Mouse (Mus musculus) hematopoietic stem cell, adult 5-6 weeks (primary cell): ENCODE measurements around the gene Hoxb7. TPM values are rescaled to one million over a fixed set of nuclear protein-coding genes. Genes with fewer than 3 reads are reported as not detected.
A peak's percentile ranks its signal among the peaks of the same experiment; 100 is the strongest.

Experiments
- ATAC-seq, 2 experiments: fragments of 125-278 bp in 1 of 2; replicated peaks in 1 of 2; 2 replicates each; pipeline ENCODE4 v1.8.0; 2016 to 2017; ENCODE audit warnings: inconsistent platforms in 2 of 2, mild to moderate bottlenecking in 2 of 2, moderate number of reproducible peaks in 2 of 2, low read depth in 1 of 2, moderate TSS enrichment in 1 of 2; ENCODE audit not compliant: low FRiP score in 2 of 2, poor library complexity in 2 of 2, severe bottlenecking in 2 of 2, insufficient read depth in 1 of 2, low TSS enrichment in 1 of 2
- total RNA-seq: library from RNA; stranded (forward); fragments of 172-1452, 232-1000 nt; gene quantifications from 2 replicates; pipeline ENCODE4 v1.2.3, GENCODE M21; 2017

Hoxb7 gene
- total RNA-seq, 1 experiment from 2014 or later: not detected

DNA sequence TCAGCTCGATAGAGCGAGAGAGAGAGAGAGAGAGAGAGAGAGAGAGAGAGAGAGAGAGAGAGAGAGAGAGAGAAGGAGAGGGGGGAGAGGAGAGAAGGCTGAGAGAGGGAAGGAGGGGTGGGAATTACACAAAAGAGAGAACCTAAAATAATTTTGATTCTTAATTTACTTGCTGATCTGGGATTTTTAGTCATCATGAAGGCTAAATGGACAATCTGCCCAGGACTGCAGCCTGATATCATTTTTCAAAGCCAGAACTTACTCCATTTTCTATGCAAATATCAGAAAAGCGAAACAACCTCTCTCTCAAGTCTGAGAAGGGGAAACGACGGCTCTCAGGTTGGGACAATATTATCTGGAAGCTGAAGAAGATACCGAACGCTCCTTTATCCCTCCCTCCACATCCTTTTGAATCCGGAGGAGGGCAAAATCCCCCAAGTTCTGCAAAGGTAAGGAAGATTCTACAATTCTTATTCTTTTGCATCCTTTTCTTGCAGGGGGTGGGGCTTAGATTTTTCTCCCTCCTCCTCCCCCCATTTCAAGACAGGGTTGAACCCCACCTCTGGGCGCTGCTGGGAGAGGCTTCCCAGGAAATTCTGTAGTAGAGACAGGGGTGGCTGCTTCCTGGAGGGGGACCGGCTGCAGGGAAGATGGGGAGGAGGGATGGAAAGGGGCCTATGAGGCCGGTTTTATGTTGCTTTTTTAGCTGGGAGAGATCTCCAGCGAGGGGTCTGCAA lies 6.3 kb downstream of the Hoxb7 start:
- no peak for ATAC-seq

DNA sequence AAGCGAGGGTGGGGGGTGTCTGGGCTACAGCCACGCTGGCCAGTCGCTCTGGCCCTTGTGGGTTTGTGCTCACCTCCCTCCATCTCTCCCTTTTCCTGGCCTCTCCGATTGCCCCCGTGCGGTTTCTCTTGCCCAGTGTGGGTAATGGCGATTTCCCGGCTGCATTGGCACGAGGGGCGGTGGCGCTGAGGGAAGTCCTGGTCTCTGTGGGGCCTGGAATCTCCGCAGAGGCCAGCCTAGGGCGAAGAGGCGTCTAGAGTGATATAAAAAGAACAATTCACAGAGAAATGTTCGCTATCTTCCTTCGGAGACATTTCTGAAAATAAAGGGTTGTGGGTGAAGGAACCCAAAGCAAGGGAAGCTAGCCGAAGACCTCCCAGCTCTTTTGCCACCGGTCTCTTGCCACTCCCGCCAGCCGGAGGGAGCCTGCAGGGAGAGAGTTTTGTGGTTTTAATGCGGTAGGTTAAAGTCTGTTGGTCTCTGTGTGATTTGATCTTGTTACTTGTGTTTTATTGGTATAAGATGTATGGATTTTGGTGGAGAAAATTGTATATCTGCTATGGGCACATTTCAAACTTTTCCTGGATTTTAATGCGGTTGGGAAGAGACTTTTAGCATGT lies 7.0 kb downstream of the Hoxb7 start:
- no peak for ATAC-seq

DNA sequence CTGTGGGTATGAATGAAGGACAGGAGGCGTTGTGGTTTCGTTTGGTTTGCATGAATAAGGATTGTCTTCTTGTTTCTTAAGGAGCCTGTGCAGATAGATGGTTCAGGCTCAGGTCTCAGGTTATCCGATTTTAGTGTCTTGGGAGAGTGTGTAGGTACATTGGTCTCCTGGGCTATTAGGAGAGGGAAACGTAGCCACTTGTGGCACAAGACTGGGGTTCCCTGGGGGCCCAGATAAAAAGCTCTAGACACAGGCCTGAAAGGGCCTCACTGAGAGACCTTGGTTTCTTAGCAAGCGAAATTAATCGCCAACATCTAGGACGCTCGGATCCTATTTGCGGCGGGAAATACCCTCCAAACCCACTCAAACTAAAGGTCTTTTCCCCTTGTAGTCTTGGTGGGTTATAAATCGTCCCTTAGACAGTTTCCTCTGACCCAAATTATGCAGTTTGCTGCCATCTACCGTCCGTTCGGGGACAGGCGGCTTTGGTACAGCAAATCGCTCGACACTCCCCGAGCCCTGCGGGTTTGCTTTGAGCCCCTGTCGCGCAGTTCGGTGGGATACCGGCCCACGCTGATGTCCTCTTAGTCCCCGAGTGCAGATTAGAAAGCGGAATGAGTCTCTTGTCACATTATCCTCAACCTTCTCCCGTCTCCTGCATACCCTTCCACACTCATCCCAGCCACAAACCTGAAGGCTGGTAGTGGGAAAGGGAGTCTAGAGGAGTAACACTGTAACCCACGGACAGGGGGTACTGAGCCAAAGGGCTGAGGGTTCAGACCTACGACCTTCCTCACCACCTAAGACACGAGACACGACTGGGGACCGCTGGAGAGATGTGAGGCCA lies 8.0 kb downstream of the Hoxb7 start:
- peak; percentile 77 to 81 for ATAC-seq

DNA sequence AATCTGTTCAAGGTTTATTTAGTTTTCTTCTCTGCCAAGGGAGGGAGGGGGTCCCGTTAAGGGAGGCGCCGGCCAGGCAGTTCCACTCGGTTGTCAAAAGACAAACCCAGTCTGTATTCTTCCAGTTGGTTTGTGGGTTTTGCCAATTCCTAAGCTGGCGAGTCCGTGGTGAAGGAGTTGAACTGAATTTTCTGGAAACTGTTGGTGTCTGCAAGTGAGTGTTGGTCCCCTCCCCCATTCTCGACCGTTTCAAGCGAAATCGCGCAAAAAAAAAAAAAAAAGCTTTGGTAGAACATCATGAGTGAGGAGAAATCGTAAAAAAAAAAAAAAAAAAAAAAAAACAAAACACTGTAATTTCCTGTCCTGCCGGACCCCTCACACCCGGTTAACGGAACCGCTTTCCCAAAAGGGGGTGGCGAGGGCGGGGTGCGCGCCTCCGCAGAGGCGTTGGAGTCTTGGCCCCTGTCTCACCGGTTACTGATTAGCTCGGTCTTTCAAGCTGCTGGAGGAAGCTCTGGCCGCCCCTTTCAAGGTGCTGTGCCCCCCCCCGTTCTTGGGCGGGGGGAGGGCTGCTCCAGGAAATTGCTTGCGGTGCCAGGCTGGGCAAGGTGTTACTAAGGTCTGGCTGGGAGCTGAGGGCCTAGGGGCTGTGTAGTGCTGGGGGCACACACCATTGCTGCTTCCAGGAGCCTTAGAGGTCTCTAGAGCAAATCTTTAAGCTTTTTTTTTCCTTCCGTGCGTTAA lies 8.8 kb downstream of the Hoxb7 start:
- no peak for ATAC-seq

DNA sequence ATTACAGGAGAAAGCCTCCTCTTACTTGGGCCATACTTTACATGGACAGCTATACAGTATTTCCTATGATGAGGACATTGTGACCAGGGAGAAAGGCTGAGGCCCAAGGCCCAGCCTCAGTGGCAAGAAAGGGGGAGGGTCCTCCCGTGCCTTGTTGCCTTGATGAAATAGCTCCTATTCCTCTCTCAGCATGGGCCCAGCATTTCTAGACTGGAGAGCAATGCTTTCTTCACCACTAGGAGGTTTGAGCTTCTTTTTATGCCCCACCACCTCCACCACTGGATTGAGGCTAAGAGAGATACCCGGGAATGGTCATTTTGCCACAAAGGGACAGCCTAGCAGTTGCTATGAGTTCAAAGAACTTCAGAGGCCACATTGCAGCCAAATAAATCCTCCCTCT lies 10.6 kb downstream of the Hoxb7 start:
- no peak for ATAC-seq

DNA sequence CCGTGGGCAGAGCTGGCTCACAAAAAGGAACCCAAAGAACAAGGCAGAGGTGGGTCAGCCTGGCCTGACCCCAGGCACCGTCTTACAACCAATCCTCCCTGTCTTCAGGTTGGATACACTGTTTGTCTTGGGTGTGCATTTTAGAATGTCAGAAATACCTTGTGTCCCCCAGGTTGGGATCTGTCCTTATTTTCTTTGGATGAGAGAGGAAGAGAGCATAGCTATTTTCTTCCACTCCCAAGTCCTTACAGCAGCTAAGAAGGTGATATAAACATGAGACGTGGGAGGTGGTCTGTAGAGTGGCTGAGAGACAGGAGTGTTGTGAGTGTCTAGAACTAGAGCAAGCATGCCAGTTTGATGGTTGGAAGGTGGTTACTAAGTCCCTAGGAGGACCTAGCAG lies 11.0 kb downstream of the Hoxb7 start:
- ATAC-seq: no peak

DNA sequence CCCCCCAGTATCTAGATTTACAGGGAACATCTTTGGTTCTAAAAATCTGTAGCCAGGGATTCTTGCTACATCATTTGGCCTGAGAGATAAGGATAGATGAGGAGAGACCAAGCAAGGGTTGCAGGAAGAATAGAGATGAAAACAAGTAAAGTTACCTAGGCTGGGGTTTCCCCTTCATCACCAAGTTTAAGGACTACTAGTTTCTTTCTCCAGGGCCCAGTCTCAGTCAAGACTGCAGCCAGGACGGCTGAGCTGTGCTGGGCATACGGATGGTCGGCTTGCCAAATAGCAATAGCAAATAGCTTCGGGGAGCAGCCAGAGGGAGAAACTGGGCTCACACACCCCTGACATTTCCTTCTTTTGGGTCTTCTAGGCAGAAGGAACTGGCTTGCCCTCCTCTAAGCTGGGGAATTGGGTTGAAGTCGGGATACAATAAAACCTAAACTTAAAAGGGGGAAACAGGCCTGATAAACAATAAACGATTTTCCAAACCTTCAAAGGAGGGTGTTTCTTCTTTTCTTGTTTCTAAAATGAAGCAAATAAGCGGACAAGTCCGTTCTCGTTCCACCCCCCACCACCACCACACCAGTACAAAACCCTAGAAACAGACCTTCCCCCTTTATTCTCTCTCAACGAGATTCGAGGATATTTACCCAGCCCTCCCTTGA lies 11.7 kb downstream of the Hoxb7 start:
- ATAC-seq: no peak

DNA sequence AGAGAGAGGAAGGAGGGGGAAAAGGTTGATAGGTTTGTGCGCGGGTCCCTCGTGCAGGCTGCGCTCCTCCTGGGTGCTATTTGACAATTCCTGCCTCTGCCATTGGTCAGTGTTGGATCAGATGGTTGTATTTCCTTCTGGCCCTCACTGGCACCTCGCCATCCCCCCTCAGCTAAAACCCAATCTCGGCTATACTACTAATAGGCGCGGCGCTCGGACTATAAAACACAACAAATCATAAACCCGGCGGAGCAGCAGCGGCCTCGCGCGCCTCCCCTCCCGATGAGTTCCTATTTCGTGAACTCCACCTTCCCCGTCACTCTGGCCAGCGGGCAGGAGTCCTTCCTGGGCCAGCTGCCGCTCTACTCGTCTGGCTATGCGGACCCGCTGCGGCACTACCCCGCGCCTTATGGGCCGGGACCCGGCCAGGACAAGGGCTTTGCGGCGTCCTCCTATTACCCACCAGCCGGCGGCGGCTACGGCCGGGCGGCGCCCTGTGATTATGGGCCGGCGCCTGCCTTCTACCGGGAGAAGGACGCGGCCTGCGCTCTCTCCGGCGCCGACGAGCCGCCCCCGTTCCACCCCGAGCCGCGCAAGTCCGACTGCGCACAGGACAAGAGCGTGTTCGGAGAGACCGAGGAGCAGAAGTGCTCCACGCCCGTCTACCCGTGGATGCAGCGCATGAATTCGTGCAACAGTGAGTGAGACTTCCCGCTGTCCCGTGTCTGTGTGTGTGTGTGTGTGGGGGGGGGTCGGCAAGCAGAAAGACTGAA lies 12.7 kb downstream of the Hoxb7 start:
- no peak for ATAC-seq

DNA sequence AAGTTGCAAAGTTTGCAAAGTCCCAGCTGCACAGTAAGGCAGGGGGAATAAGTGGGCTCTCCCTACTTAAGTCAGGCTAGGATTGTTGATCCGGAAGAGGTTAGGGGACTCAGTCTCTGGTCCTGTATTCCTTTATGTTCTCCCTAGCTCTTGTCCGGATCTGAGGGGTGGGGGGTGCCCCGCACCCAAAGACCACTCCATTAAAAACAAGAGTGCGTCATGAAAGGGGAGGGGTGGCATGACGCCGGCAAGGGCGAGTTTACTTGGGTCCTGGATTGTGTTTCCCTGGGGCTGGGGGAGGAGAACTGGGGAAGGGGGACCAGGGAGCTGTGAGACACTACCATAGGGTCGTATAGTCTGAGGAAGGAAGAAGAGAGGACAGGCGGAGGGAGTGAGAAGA lies 13.4 kb downstream of the Hoxb7 start:
- no peak for ATAC-seq

DNA sequence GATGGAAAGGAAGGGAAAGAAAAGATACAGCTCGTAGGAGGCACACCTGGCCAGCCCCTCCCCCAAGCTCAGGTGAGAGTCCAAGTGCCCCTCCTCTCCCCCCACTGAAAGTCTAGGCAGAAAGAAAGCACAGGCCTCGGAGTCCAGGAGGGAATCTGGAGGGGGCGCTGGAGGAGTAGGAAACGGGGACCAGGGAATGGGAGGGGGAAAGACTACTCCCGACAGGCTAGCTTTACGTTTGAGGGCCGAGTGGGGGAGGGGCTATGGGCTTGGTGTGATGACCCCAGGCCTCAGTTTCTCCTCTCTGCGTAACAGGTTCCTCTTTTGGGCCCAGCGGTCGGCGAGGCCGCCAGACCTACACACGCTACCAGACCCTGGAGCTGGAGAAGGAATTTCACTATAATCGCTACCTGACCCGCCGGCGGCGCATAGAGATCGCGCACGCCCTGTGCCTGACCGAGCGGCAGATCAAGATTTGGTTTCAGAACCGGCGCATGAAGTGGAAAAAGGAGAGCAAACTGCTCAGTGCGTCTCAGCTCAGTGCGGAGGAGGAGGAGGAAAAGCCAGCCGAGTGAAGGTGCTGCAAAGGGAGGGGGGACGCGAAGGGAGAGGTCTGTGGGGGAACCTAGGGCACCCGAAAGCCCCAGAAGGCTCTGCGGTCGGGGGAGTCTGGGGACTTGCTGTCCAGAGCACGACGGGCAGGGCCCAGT lies 14.1 kb downstream of the Hoxb7 start:
- ATAC-seq: no peak

DNA sequence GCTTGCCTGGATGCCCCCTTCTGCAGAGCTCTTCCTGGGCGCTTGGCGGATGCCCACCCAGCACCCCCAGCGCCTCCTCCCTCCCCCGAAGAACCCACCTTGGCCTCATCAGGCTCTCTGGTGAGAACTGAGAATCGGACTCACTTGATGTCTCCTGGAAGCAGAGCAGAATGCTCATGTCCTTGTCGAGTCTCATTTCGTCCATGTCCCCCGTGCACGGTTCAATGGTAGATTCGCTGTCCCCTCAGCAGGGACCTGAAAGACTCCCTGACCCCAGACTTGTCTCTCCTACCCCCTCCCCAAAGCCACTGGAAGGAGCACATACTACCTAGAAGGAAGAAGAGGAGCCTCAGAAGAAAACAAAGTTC lies 14.6 kb downstream of the Hoxb7 start:
- ATAC-seq: no peak

DNA sequence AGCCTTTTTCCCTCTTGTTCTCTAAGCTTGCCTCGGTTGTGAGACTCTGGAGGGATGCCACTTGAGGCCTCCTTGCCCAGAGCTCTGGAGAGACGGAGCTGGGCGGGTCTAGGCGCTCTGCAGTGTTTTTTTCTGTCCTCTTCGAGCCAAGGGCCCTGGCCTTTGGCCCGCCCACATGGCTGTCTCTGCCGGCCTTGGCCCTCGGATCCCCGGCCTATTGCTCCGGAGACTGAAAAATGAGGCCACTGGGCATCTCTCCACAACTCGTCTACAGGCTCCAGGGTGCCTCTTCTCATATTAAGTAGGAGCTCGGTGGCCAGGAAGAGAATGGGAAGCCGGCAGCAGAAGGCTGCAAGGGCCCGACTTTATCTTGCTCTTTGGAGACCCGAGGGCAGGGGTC lies 15.4 kb downstream of the Hoxb7 start:
- no peak for ATAC-seq

DNA sequence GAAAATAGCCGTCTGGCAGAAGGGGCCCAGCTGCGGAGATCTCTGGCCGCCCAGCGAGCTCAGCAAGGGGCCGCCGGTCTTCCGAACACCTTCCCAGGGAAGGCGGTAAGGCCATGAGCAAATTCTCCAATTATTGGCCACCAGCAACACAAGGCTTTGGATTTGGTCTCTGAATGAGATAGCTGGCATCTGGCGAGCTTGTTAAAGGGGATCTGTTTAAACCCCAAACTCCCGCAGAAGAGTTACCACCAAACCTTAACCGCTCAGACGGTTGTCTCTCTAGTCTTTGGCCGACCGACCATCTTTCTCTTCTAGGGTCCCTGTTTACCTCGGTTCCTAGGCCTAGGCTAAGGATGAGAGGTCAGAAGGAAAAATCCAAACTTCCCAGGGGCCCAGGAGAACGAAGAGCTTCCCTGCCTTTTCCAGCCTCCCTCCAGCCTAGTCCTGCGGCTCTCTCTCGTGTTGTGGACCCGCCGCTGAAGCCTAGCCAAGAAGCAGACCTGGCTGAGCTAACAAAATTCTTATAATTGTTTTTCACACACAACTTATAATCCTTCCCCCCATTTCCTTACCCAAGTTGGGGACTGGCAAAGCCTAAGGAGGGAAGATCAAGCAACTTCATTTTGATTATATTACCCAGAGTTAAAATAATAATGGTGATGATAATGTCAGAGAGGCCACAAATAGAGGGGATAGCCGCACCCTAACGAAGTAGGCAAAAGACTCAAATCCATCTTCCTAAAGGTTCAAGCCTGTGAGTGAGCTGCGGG lies 16.1 kb downstream of the Hoxb7 start:
- ATAC-seq: no peak

DNA sequence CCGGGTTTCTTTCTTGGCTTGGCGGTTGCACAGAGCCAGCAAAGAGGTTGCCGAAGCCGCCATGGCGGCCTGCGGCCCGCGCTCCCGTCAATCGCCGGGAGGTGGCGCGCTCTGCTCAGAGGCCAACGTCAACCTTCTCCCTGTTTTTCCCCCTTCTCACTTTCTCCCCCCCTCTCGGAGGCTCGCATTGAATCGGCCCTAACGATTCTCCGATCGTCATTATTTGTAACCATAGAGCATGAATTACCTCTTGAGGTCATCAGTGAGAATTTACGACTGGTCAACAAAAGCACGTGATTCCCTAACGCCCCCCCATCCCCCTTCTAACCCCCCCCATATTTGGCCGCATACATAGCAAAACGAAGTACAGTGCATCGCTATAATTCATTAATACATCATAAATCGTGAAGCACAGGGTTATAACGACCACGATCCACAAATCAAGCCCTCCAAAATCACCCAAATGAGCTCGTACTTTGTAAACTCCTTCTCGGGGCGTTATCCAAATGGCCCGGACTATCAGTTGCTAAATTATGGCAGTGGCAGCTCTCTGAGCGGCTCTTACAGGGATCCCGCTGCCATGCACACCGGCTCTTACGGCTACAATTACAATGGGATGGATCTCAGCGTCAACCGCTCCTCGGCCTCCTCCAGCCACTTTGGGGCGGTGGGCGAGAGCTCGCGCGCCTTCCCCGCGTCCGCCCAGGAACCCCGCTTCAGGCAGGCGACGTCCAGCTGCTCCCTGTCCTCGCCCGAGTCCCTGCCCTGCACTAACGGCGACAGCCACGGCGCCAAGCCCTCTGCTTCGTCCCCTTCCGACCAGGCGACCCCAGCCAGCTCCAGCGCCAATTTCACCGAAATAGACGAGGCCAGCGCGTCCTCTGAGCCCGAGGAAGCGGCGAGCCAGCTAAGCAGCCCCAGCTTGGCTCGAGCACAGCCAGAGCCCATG lies 17.0 kb downstream of the Hoxb7 start, which contains the start of gene Hoxb5:
Gene Hoxb5 (plus strand): TSS at position 186 of the 949 bp plus-strand sequence.
- ATAC-seq: peak; percentile 33 to 46; a peak in 2 of 4 replicates
